Mouse (Mus musculus) spleen, adult 2 months (tissue): Measurements from ENCODE around the gene Nprl2.

ENCODE experiments used
- CTCF ChIP-seq: fragments of 200-500 bp; IDR thresholded peaks from 2 replicates; pipeline ENCODE4 v1.5.1; 2011; ENCODE audit warnings: mild to moderate bottlenecking, inconsistent platforms; ENCODE audit not compliant: insufficient read depth, insufficient read length, insufficient replicate concordance; ENCODE audit errors: extremely low read depth
- POLR2A ChIP-seq: fragments of 200-500 bp; IDR thresholded peaks from 2 replicates; pipeline ENCODE4 v1.6.1; 2011; ENCODE audit warnings: low read depth, low read length, inconsistent platforms

DNA sequence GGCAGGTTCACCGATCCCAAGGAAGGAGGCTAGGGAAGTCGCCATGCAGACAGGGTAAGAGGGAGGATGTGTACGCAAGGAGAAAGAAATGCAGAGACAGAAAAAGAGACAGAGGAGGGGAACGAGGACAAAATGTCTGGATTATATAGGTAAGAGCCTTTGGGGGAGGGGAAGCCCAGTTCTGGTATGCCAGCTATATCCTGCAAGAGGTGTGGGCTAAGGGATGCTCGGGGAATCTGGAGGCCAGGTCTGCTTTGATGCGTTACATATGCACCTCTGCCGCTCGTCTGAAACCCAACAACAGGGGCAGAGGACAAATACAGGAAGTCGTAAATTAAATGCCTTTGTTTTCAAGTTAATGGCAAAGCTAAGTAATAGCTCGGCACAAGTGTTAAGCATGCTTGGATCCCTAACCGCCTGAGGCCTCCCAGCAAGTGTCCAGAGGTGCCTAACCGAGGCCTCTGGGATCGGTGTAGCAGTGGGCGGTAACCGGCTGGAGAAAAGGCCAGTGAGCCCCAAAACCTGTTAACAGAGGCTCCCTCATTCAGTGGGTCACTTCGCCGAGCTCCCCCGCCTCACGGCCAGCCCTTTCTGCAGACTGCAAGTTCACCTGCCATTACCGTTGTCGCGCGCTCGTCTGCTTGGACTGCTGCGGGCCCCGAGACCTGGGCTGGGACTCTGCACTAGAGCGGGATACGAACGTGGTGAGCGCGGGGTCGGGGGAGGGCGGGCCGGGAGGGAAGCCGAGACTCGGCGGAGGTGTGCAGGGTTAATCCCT lies 11.7 kb downstream of the Nprl2 start:
- no peak for TF ChIP-seq POLR2A
- TF ChIP-seq CTCF, result no peak
